Mouse (Mus musculus): ENCODE measurements around the gene Tpte. TPM values are rescaled to one million over a fixed set of nuclear protein-coding genes. Genes with fewer than 3 reads are reported as not detected.

The Tpte gene
- polyA plus RNA-seq (2015; fragmentation: Nextera tagmentation; extraction: Ambion mirVana) = not detected in 2 replicates

- no peak within 1 kb of the TSS for H3K27ac ChIP-seq (replicated peaks)
- no peak for ATAC-seq (ENCODE audit: insufficient number of reproducible peaks, low FRiP score, low TSS enrichment, low read depth)
Observed at GRCm38 (mm10) chr8:22282999-22283491, at the start of gene Tpte. TSS of gene Tpte (plus strand) at chr8:22283441.

DNA sequence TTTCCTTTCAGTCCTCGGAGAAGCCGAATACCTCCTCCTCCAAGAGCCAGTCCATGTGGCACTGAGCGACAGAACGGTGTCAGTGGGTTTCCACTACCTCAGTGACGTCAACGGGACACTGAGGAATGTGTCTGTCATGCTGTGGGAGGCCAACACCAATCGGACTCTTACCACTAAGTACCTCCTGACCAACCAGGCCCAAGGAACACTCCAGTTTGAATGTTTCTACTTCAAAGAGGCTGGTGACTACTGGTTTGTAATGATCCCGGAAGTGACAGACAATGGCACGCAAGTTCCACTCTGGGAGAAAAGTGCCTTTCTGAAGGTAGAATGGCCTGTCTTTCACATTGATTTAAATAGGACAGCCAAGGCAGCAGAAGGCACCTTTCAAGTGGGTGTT, 40.3 kb upstream of the Tpte start:
- H3K4me2 ChIP-seq (replicated peaks) = no peak overlapping the region
- H3K9me3 ChIP-seq (replicated peaks) = no peaks in the 10 kb centered on the region
- no peaks in the 10 kb centered on the region for H3K27me3 ChIP-seq
- 89% methylated on average over 9 of the region's 9 CpGs for WGBS
- H3K4me3 ChIP-seq (replicated peaks) = no peak overlapping the region
- H3K27ac ChIP-seq (replicated peaks) = no peak overlapping the region
- H3K9ac ChIP-seq = no peak overlapping the region
- H3K36me3 ChIP-seq = no peaks in the 10 kb centered on the region
- ATAC-seq (ENCODE audit: insufficient number of reproducible peaks, low FRiP score, low TSS enrichment, low read depth) = no peak
- no peaks in the 10 kb centered on the region for H3K4me1 ChIP-seq

More at GRCm38 (mm10) chr8:22282999-22283491, at the start of gene Tpte:
- WGBS = 39% methylated on average over 2 of the region's 2 CpGs
- Histone ChIP-seq H3K4me2 (replicated peaks) (no peak within 1 kb of the TSS), H3K36me3 (no peaks in the 10 kb centered on the region), H3K4me3 (replicated peaks) (no peak within 1 kb of the TSS), H3K9me3 (replicated peaks) (no peaks in the 10 kb centered on the region), H3K27me3 (no peaks in the 10 kb centered on the region), H3K9ac (no peak within 1 kb of the TSS), H3K4me1 (no peaks in the 10 kb centered on the region)

DNA sequence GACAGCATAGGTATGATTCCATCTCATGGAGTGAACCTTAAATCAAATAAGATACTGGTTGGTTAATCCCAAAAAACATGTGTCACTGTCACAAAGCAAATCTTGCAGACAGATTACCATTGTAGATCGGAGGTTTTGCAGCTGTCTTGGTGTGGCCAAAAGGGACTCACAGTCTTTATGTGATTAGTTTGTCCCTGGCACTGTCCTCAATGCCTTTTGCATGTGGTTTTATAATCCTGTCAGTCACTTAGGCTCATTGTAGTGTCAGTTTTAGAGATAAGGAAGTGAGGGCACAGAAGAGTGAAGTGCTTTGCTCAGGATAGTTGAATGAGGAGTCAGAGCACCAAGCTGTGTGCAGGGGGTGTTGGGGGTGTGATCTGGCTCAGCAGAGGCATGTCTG, 37.6 kb upstream of the Tpte start:
- Histone ChIP-seq H3K36me3 (no peaks in the 10 kb centered on the region), H3K9ac (no peak overlapping the region), H3K4me1 (no peaks in the 10 kb centered on the region), H3K4me2 (replicated peaks) (no peak overlapping the region), H3K4me3 (replicated peaks) (no peak overlapping the region), H3K27ac (replicated peaks) (no peak overlapping the region), H3K27me3 (no peaks in the 10 kb centered on the region), H3K9me3 (replicated peaks) (no peaks in the 10 kb centered on the region)
- WGBS = 62% methylated on average over 1 of the region's 1 CpGs
- no peak for ATAC-seq (ENCODE audit: insufficient number of reproducible peaks, low FRiP score, low TSS enrichment, low read depth)

DNA sequence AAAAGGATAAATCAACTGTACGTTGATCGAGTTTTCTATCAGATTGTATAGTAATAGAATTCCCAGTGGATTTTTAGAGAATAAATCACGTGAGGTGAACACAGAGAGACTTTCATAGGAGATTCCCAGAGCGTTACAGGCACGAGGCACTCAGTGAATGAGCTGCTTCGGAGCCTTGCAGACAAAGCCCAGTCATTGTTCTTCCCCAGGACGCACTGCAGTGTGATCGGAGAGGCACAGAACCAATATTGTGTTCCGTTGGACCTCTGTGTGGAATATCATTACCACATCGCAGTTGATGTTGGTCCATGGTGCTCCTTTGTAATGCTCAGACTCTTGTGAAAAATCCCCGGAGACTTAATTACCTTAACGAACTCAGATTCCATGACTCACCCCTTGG, 35.3 kb upstream of the Tpte start:
- Histone ChIP-seq H3K9me3 (replicated peaks) (no peaks in the 10 kb centered on the region), H3K27me3 (no peaks in the 10 kb centered on the region), H3K9ac (no peak overlapping the region), H3K4me1 (no peaks in the 10 kb centered on the region), H3K27ac (replicated peaks) (no peak overlapping the region), H3K4me3 (replicated peaks) (no peak overlapping the region), H3K4me2 (replicated peaks) (no peak overlapping the region), H3K36me3 (no peaks in the 10 kb centered on the region)
- no peak for ATAC-seq (ENCODE audit: insufficient number of reproducible peaks, low FRiP score, low TSS enrichment, low read depth)
- 61% methylated on average over 12 of the region's 12 CpGs for WGBS

GRCm38 (mm10) chr8:22249080-22249479, 34.2 kb upstream of the Tpte start:
- WGBS = 72% methylated on average over 9 of the region's 9 CpGs

DNA sequence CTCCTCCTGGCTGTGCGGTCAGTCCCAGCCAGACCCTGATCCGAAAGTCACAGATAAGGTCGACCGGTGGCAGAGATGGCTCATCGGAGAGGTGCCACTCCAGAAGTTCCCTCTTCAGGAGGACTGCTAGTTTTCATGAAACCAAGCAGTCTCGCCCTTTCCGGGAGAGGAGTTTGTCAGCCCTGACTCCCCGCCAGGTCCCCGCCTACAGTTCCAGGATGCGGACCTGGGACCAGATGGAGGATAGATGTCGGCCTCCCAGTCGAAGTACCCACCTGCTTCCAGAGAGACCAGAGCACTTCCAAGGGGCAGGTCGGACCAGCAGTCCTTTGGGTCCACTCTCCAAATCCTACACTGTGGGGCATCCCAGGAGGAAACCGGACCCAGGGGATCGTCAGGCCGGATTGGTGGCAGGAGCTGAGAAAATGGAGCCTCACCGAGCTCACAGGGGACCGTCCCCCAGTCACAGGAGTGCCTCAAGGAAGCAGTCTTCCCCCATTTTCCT, 24.2 kb upstream of the Tpte start:
- Histone ChIP-seq H3K9me3 (replicated peaks) (no peaks in the 10 kb centered on the region), H3K36me3 (no peaks in the 10 kb centered on the region), H3K4me1 (0 out of 2 replicates have a peak, but pooled peaks cover 5% of the 10 kb centered on the region), H3K27ac (replicated peaks) (no peak overlapping the region), H3K4me3 (replicated peaks) (no peak overlapping the region), H3K27me3 (no peaks in the 10 kb centered on the region), H3K9ac (no peak overlapping the region), H3K4me2 (replicated peaks) (no peak overlapping the region)
- no peak for ATAC-seq (ENCODE audit: insufficient number of reproducible peaks, low FRiP score, low TSS enrichment, low read depth)
- 85% methylated on average over 18 of the region's 18 CpGs for WGBS

More at GRCm38 (mm10) chr8:22249080-22249479, 34.2 kb upstream of the Tpte start:
- no peak overlapping the region for H3K4me3 ChIP-seq (replicated peaks)
- no peaks in the 10 kb centered on the region for H3K9me3 ChIP-seq (replicated peaks)
- no peaks in the 10 kb centered on the region for H3K27me3 ChIP-seq
- no peak overlapping the region for H3K4me2 ChIP-seq (replicated peaks)
- H3K36me3 ChIP-seq = no peaks in the 10 kb centered on the region
- H3K9ac ChIP-seq = no peak overlapping the region
- ATAC-seq (ENCODE audit: insufficient number of reproducible peaks, low FRiP score, low TSS enrichment, low read depth) = no peak
- H3K27ac ChIP-seq (replicated peaks) = no peak overlapping the region
- no peaks in the 10 kb centered on the region for H3K4me1 ChIP-seq

- ATAC-seq (ENCODE audit: insufficient number of reproducible peaks, low FRiP score, low TSS enrichment, low read depth) = peak; percentile 56; the same call in 1 of the 2 replicates
- 61% methylated on average over 12 of the region's 12 CpGs for WGBS
Observed at GRCm38 (mm10) chr8:22259531-22259930, 23.7 kb upstream of the Tpte start.

DNA sequence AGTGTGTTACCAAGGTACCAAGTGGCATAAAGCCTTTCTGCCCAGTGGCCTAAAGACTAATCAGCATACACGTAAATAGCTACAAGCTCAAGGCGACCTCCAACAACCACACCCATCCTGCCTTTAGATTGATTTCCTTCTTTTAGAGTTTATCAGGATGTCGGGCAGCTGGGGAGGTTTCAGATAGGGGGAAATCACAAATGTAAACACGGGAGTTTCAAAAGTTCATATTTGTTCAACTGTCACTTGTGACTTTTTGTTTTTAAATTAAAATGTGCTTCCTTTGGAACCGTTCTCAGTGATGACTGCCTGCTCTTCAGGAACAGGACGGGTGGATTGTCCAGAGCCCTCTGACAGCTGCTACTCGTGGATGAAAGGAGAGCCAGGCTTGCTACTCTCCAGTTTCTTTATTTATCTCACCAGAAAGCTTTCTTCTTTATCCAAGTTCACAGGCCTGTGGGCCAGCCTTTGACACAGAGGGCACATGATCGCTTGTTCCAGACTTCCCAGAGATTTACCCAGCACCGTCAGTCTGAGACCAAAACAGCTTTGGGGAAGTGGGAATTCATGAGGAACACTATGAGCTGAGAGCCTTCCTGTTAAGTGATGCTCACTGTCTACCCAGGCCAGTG, 23.0 kb upstream of the Tpte start:
- Histone ChIP-seq H3K9ac (no peak overlapping the region), H3K4me3 (replicated peaks) (no peak overlapping the region), H3K4me1 (0 out of 2 replicates have a peak, but pooled peaks cover 5% of the 10 kb centered on the region), H3K36me3 (no peaks in the 10 kb centered on the region), H3K4me2 (replicated peaks) (no peak overlapping the region), H3K9me3 (replicated peaks) (no peaks in the 10 kb centered on the region), H3K27ac (replicated peaks) (no peak overlapping the region; the same call in 1 of the 2 replicates), H3K27me3 (no peaks in the 10 kb centered on the region)
- ATAC-seq (ENCODE audit: insufficient number of reproducible peaks, low FRiP score, low TSS enrichment, low read depth) = no peak
- WGBS = 49% methylated on average over 9 of the region's 9 CpGs

More at GRCm38 (mm10) chr8:22259531-22259930, 23.7 kb upstream of the Tpte start:
- Histone ChIP-seq H3K4me2 (replicated peaks) (no peak overlapping the region), H3K36me3 (no peaks in the 10 kb centered on the region), H3K27me3 (no peaks in the 10 kb centered on the region), H3K27ac (replicated peaks) (peak overlapping the region; percentile 44; the same call in 1 of the 2 replicates), H3K4me3 (replicated peaks) (no peak overlapping the region), H3K9ac (no peak overlapping the region), H3K9me3 (replicated peaks) (no peaks in the 10 kb centered on the region), H3K4me1 (0 out of 2 replicates have a peak, but pooled peaks cover 5% of the 10 kb centered on the region)

DNA sequence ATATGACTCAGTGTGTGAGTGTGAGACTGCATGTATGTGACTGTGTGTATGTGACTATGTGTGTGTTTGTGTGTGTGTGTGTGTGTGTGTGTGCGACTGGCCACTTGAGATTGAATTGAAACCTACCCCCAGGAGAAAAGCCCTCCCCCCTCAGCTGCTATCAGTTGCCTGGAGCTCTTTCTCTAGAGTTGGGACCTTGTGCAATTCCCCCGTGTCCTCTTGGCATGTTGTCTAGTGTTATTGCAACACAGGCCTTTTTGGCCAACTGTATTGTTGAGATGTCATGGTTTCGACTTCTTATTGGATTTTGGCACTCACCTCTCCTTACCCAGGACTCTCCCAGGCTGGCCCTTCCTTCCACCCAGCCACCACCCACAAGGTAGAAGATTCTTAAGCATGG, 21.0 kb upstream of the Tpte start:
- Histone ChIP-seq H3K9ac (no peak overlapping the region), H3K4me3 (replicated peaks) (no peak overlapping the region), H3K4me1 (0 out of 2 replicates have a peak, but pooled peaks cover 5% of the 10 kb centered on the region), H3K27me3 (no peaks in the 10 kb centered on the region), H3K4me2 (replicated peaks) (no peak overlapping the region), H3K36me3 (no peaks in the 10 kb centered on the region), H3K27ac (replicated peaks) (no peak overlapping the region), H3K9me3 (replicated peaks) (no peaks in the 10 kb centered on the region)
- no peak for ATAC-seq (ENCODE audit: insufficient number of reproducible peaks, low FRiP score, low TSS enrichment, low read depth)
- WGBS = 83% methylated on average over 3 of the region's 3 CpGs

- Histone ChIP-seq H3K9ac (no peak overlapping the region), H3K4me1 (0 out of 2 replicates have a peak, but pooled peaks cover 5% of the 10 kb centered on the region), H3K27me3 (no peaks in the 10 kb centered on the region), H3K27ac (replicated peaks) (no peak overlapping the region), H3K4me3 (replicated peaks) (no peak overlapping the region), H3K9me3 (replicated peaks) (no peaks in the 10 kb centered on the region), H3K36me3 (no peaks in the 10 kb centered on the region), H3K4me2 (replicated peaks) (no peak overlapping the region)
- 57% methylated on average over 6 of the region's 6 CpGs for WGBS
- ATAC-seq (ENCODE audit: insufficient number of reproducible peaks, low FRiP score, low TSS enrichment, low read depth) = no peak
Observed at GRCm38 (mm10) chr8:22264292-22264691, 18.9 kb upstream of the Tpte start.

GRCm38 (mm10) chr8:22264787-22265186, 18.5 kb upstream of the Tpte start:
- Histone ChIP-seq H3K9me3 (replicated peaks) (no peaks in the 10 kb centered on the region), H3K27me3 (no peaks in the 10 kb centered on the region), H3K4me3 (replicated peaks) (no peak overlapping the region), H3K9ac (no peak overlapping the region), H3K4me1 (0 out of 2 replicates have a peak, but pooled peaks cover 2% of the 10 kb centered on the region), H3K36me3 (no peaks in the 10 kb centered on the region), H3K4me2 (replicated peaks) (no peak overlapping the region), H3K27ac (replicated peaks) (no peak overlapping the region)
- ATAC-seq (ENCODE audit: insufficient number of reproducible peaks, low FRiP score, low TSS enrichment, low read depth) = no peak
- 76% methylated on average over 6 of the region's 6 CpGs for WGBS
